Mouse (Mus musculus): ENCODE measurements at regions not wholly inside any gene's neighbourhood (a gene's known extent, or its start where the extent isn't known, plus 50 kb on each side); places are given as distances from the start of the nearest gene placed in this dataset.

- Histone ChIP-seq H3K9ac (replicated peaks; ENCODE audit: low read depth) (no peak overlapping the region), H3K4me1 (ENCODE audit: insufficient read depth, low read depth, low read length) (no peaks in the 10 kb centered on the region), H3K27ac (ENCODE audit: low read length) (no peak overlapping the region), H3K4me3 (ENCODE audit: low read depth, low read length) (no peak overlapping the region), H3K27me3 (replicated peaks; ENCODE audit: insufficient read depth, low read length) (no peaks in the 10 kb centered on the region), H3K9me3 (ENCODE audit: low read length) (no peaks in the 10 kb centered on the region), H3K36me3 (ENCODE audit: insufficient read depth, low read length) (no peaks in the 10 kb centered on the region), H3K4me2 (replicated peaks; ENCODE audit: low read depth, low read length) (no peak overlapping the region)
- 58% methylated on average over 1 of the region's 1 CpGs for WGBS
- ATAC-seq (no peak), DNase-seq (ENCODE audit: low spot score) (peak; percentile 16)
- TF ChIP-seq EP300 (IDR thresholded peaks at IDR 0.05), result no peak
- no peak for TF ChIP-seq CTCF (IDR thresholded peaks at IDR 0.05)
Observed at GRCm38 (mm10) chr11:38122474-38122873, 886.7 kb upstream of the Tenm2 start.

DNA sequence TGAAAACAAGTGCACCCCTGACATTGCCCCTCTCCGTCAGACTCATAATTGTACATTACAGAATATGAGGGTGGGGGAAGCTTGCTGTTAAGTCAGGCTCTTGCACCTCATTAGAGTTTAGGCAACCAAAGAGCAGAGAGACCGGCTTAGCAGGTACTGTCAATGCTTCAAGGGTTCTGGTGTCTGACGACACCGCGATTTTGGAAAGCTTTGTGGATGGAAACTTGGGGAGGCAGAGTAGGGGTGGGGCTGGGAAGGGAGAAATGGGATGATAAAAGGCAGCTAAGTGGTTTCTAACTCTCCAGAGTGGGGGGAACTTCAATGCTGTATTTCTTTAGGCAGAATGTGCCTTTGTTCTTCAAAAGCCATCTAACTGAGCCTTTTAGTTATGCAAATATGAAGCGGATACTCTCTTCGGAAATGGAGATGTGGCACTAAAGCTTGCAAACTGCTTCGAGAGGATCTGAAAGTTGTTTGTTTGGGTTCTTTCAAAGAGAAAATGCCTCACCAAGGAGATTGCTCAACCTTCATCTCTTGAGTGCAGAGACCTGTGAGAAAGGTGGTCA lies 885.4 kb upstream of the Tenm2 start:
- H3K4me3 ChIP-seq (ENCODE audit: low read depth, low read length), result no peak overlapping the region
- no peaks in the 10 kb centered on the region for H3K27me3 ChIP-seq (replicated peaks; ENCODE audit: insufficient read depth, low read length)
- no peaks in the 10 kb centered on the region for H3K9me3 ChIP-seq (ENCODE audit: low read length)
- H3K4me2 ChIP-seq (replicated peaks; ENCODE audit: low read depth, low read length), result no peak overlapping the region
- ATAC-seq (no peak), DNase-seq (ENCODE audit: low spot score) (no peak)
- no peaks in the 10 kb centered on the region for H3K4me1 ChIP-seq (ENCODE audit: insufficient read depth, low read depth, low read length)
- TF ChIP-seq EP300 (IDR thresholded peaks at IDR 0.05) (no peak), CTCF (IDR thresholded peaks at IDR 0.05) (no peak)
- no peak overlapping the region for H3K9ac ChIP-seq (replicated peaks; ENCODE audit: low read depth)
- 27% methylated on average over 8 of the region's 8 CpGs for WGBS
- no peak overlapping the region for H3K27ac ChIP-seq (ENCODE audit: low read length)
- no peaks in the 10 kb centered on the region for H3K36me3 ChIP-seq (ENCODE audit: insufficient read depth, low read length)

DNA sequence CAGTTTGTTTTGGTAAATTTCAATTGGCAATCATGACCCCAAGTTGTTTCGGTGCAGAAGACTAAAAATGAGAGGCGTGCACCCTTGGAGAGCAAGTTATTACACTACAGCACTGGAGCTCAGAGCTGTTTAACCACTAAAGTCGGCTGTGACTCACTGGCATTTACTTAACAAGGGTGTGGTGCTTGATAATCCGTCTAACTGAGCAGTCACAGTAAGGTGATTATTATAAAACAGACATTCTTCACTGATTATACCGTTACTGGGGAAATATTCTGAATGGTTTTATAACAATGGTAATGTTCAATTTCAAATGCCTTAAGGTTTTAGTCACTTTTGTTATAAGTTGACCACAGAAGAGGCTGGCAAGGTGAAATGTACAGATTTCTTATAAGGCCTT lies 882.0 kb upstream of the Tenm2 start:
- H3K27me3 ChIP-seq (replicated peaks; ENCODE audit: insufficient read depth, low read length), result no peaks in the 10 kb centered on the region
- no peak overlapping the region for H3K4me3 ChIP-seq (ENCODE audit: low read depth, low read length)
- ATAC-seq, result no peak
- DNase-seq (ENCODE audit: low spot score), result peak; percentile 10
- H3K27ac ChIP-seq (ENCODE audit: low read length), result no peak overlapping the region
- H3K9ac ChIP-seq (replicated peaks; ENCODE audit: low read depth), result no peak overlapping the region
- no peak for TF ChIP-seq CTCF (IDR thresholded peaks at IDR 0.05)
- TF ChIP-seq EP300 (IDR thresholded peaks at IDR 0.05), result no peak
- H3K9me3 ChIP-seq (ENCODE audit: low read length), result no peaks in the 10 kb centered on the region
- no peaks in the 10 kb centered on the region for H3K36me3 ChIP-seq (ENCODE audit: insufficient read depth, low read length)
- no peaks in the 10 kb centered on the region for H3K4me1 ChIP-seq (ENCODE audit: insufficient read depth, low read depth, low read length)
- WGBS, result 43% methylated on average over 5 of the region's 5 CpGs
- no peak overlapping the region for H3K4me2 ChIP-seq (replicated peaks; ENCODE audit: low read depth, low read length)

DNA sequence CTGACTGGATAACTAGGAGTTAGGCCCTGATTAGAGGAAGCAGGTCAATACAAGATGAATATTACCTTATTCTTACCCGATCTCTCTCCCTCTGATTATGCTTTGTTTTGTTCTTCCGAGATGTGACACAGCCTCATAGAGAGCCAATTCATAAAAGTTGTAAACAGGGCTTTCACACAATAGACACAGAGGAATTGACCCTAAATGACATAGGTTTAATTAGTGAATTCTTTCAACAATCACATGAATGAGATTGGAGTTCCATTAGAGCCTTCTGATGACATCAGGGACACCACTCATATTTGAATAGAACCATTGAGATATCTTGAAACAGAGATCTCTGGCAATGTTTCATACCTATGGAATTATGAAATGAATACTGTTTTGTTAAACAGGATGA lies 856.4 kb upstream of the Tenm2 start:
- no peak for TF ChIP-seq CTCF (IDR thresholded peaks at IDR 0.05)
- no peak for TF ChIP-seq EP300 (IDR thresholded peaks at IDR 0.05)
- H3K27ac ChIP-seq (ENCODE audit: low read length), result no peak overlapping the region
- H3K4me1 ChIP-seq (ENCODE audit: insufficient read depth, low read depth, low read length), result no peaks in the 10 kb centered on the region
- H3K36me3 ChIP-seq (ENCODE audit: insufficient read depth, low read length), result no peaks in the 10 kb centered on the region
- DNase-seq (ENCODE audit: low spot score), result no peak
- no peak overlapping the region for H3K9ac ChIP-seq (replicated peaks; ENCODE audit: low read depth)
- no peaks in the 10 kb centered on the region for H3K27me3 ChIP-seq (replicated peaks; ENCODE audit: insufficient read depth, low read length)
- H3K9me3 ChIP-seq (ENCODE audit: low read length), result no peaks in the 10 kb centered on the region
- ATAC-seq, result no peak
- H3K4me3 ChIP-seq (ENCODE audit: low read depth, low read length), result no peak overlapping the region
- WGBS, result 92% methylated on average over 2 of the region's 2 CpGs
- H3K4me2 ChIP-seq (replicated peaks; ENCODE audit: low read depth, low read length), result no peak overlapping the region

DNA sequence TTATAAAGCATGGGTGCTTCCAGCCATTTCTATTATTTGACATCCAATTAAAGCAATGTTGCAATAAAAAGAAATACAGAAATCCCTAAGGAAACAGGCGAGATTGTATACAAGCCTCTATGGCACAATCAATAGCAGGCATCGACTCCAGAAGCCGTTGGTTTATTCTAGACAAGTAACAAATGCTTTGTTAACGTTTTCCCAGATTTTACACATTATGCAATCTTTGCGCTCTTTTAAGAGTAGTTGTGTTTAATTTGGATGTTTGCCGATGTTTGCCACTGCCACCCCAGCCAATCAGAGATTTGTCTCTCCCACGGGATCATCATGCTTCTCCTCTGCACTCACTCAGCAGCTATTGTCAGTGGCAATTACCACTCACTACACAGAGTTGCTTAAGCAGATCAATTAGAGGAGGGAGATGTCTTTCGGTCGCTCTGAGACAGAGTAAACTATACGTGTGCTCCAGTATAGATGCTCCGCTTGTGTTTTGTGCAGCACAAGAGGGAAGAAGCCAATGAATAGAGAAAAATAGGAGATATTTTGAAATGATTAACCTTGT lies 839.5 kb upstream of the Tenm2 start:
- no peak overlapping the region; the same call in 1 of the 2 replicates for H3K4me2 ChIP-seq (replicated peaks; ENCODE audit: low read depth, low read length)
- H3K4me1 ChIP-seq (ENCODE audit: insufficient read depth, low read depth, low read length), result no peaks in the 10 kb centered on the region
- ATAC-seq (no peak), DNase-seq (ENCODE audit: low spot score) (peak; percentile 7)
- TF ChIP-seq CTCF (IDR thresholded peaks at IDR 0.05), result no peak
- no peak for TF ChIP-seq EP300 (IDR thresholded peaks at IDR 0.05)
- WGBS, result 50% methylated on average over 11 of the region's 11 CpGs
- H3K9me3 ChIP-seq (ENCODE audit: low read length), result no peaks in the 10 kb centered on the region
- no peak overlapping the region for H3K4me3 ChIP-seq (ENCODE audit: low read depth, low read length)
- H3K9ac ChIP-seq (replicated peaks; ENCODE audit: low read depth), result no peak overlapping the region
- H3K36me3 ChIP-seq (ENCODE audit: insufficient read depth, low read length), result no peaks in the 10 kb centered on the region
- H3K27ac ChIP-seq (ENCODE audit: low read length), result no peak overlapping the region
- no peaks in the 10 kb centered on the region for H3K27me3 ChIP-seq (replicated peaks; ENCODE audit: insufficient read depth, low read length)

GRCm38 (mm10) chr11:38069635-38070034 lies 833.9 kb upstream of the Tenm2 start:
- Histone ChIP-seq H3K9ac (replicated peaks; ENCODE audit: low read depth) (no peak overlapping the region), H3K4me1 (ENCODE audit: insufficient read depth, low read depth, low read length) (no peaks in the 10 kb centered on the region), H3K9me3 (ENCODE audit: low read length) (no peaks in the 10 kb centered on the region), H3K4me2 (replicated peaks; ENCODE audit: low read depth, low read length) (no peak overlapping the region), H3K4me3 (ENCODE audit: low read depth, low read length) (no peak overlapping the region), H3K27me3 (replicated peaks; ENCODE audit: insufficient read depth, low read length) (no peaks in the 10 kb centered on the region), H3K27ac (ENCODE audit: low read length) (no peak overlapping the region), H3K36me3 (ENCODE audit: insufficient read depth, low read length) (no peaks in the 10 kb centered on the region)
- TF ChIP-seq EP300 (IDR thresholded peaks at IDR 0.05), result no peak
- TF ChIP-seq CTCF (IDR thresholded peaks at IDR 0.05), result no peak
- WGBS, result 43% methylated on average over 4 of the region's 4 CpGs
- no peak for ATAC-seq
- no peak for DNase-seq (ENCODE audit: low spot score)

DNA sequence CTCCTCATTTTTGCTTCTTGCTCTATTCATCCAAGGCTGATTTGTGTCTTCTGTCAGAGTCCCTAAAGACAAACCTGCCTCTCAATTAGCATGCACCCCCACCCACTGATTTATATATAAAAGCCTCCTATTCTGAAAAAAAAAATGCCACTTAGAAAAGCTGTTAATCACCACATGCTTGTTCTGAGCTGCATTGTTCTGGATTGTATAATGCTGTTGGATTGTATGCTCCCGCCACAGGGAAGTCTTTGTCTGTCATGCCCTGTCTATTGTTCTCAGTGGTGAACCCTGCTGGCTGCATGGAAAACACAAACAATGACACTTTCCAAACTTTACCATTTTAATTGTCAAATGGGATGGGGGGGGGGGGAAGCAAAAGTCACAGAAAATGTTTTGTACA lies 831.9 kb upstream of the Tenm2 start:
- Histone ChIP-seq H3K9ac (replicated peaks; ENCODE audit: low read depth) (no peak overlapping the region), H3K4me2 (replicated peaks; ENCODE audit: low read depth, low read length) (no peak overlapping the region), H3K27me3 (replicated peaks; ENCODE audit: insufficient read depth, low read length) (no peaks in the 10 kb centered on the region), H3K36me3 (ENCODE audit: insufficient read depth, low read length) (no peaks in the 10 kb centered on the region), H3K4me3 (ENCODE audit: low read depth, low read length) (no peak overlapping the region), H3K9me3 (ENCODE audit: low read length) (no peaks in the 10 kb centered on the region), H3K27ac (ENCODE audit: low read length) (no peak overlapping the region), H3K4me1 (ENCODE audit: insufficient read depth, low read depth, low read length) (no peaks in the 10 kb centered on the region)
- DNase-seq (ENCODE audit: low spot score) (no peak), ATAC-seq (no peak)
- TF ChIP-seq CTCF (IDR thresholded peaks at IDR 0.05), result no peak
- no peak for TF ChIP-seq EP300 (IDR thresholded peaks at IDR 0.05)
- WGBS, result 56% methylated on average over 1 of the region's 1 CpGs
